Mouse (Mus musculus) liver, adult 2 months (tissue): ENCODE measurements at regions not wholly inside any gene's neighbourhood (a gene's known extent, or its start where the extent isn't known, plus 50 kb on each side); places are given as distances from the start of the nearest gene placed in this dataset.

ENCODE experiments used
- CTCF ChIP-seq: fragments of 200-500 bp; IDR thresholded peaks from 2 replicates; pipeline ENCODE4 v1.5.1; 2011; ENCODE audit warnings: low read depth, low read length, control low read depth
- POLR2A ChIP-seq: fragments of 200-500 bp; IDR thresholded peaks from 2 replicates; pipeline ENCODE4 v1.6.1; 2011; ENCODE audit warnings: low read length, control low read depth; ENCODE audit not compliant: insufficient read depth; ENCODE audit errors: extremely low read depth

- no peak for TF ChIP-seq CTCF
- no peak for TF ChIP-seq POLR2A
Observed at GRCm38 (mm10) chr19:59564101-59564500, 105.9 kb downstream of the Emx2 start.
